Mouse (Mus musculus) heart, embryonic 16.5 days (tissue): Measurements from ENCODE around the gene Kmt2c. TPM values are rescaled to one million over a fixed set of nuclear protein-coding genes. Genes with fewer than 3 reads are reported as not detected.
"Not testable (repeated sequence)": the region's sequence is repeated elsewhere in the genome, so short reads cannot be mapped to it uniquely, and the experiment has no call there.

Experiments
- ATAC-seq: fragments of 200-750 bp; cut with Nextera tagmentation; replicated peaks from 2 replicates; pipeline ENCODE4 v1.8.0; 2017; ENCODE audit warnings: moderate number of reproducible peaks; ENCODE audit not compliant: insufficient read depth, low FRiP score; ENCODE audit errors: extremely low read depth
- H3K27ac ChIP-seq: fragments of 300-500 bp; sonication (generic); 2 replicates; pipeline ENCODE4 v1.5.1; 2014; ENCODE audit warnings: mild to moderate bottlenecking, low read length, control low read depth, moderate library complexity
- H3K27me3 ChIP-seq: fragments of 300-500 bp; sonication (generic); 2 replicates; pipeline ENCODE4 v1.6.1; 2014; ENCODE audit warnings: low read length, mixed read lengths; ENCODE audit not compliant: control insufficient read depth, insufficient read depth
- H3K36me3 ChIP-seq: fragments of 300-500 bp; sonication (generic); 2 replicates; pipeline ENCODE4 v1.6.1; 2014; ENCODE audit not compliant: control insufficient read depth, insufficient read depth
- H3K4me1 ChIP-seq: fragments of 300-500 bp; sonication (generic); 2 replicates; pipeline ENCODE4 v1.6.1; 2014; ENCODE audit warnings: low read length, mixed read lengths; ENCODE audit not compliant: control insufficient read depth, insufficient read depth
- H3K4me2 ChIP-seq: fragments of 300-500 bp; sonication (generic); 2 replicates; pipeline ENCODE4 v1.6.1; 2014; ENCODE audit warnings: low read depth, mild to moderate bottlenecking, control low read depth, low read length
- H3K4me3 ChIP-seq: fragments of 300-500 bp; sonication (generic); 2 replicates; pipeline ENCODE4 v1.5.1; 2014; ENCODE audit warnings: mild to moderate bottlenecking, control low read depth, low read length
- H3K9ac ChIP-seq: fragments of 300-500 bp; sonication (generic); 2 replicates; pipeline ENCODE4 v1.6.1; 2014; ENCODE audit warnings: low read length, control low read depth
- H3K9me3 ChIP-seq: fragments of 300-500 bp; sonication (generic); replicated peaks from 2 replicates; pipeline ENCODE4 v1.6.1; 2016; ENCODE audit warnings: low read length; ENCODE audit not compliant: control insufficient read depth
- WGBS: fragments of 180-500 bp; shearing (Covaris S2); extraction: QIAGEN DNeasy Blood & Tissue Kit; methylation state at CpG from one replicate; pipeline ENCODE4 v1.1.7; 2014; 5-methylcytosine and 5-hydroxymethylcytosine counted together
- polyA plus RNA-seq: library from polyadenylated mRNA; unstranded; fragments of >200 nt; fragmentation: Nextera tagmentation; extraction: Ambion mirVana; gene quantifications from 2 replicates; pipeline ENCODE4 v1.2.1, GENCODE M21; 2015

Kmt2c gene
- polyA plus RNA-seq, 1 experiment from 2014 or later, result 8.1 TPM

DNA sequence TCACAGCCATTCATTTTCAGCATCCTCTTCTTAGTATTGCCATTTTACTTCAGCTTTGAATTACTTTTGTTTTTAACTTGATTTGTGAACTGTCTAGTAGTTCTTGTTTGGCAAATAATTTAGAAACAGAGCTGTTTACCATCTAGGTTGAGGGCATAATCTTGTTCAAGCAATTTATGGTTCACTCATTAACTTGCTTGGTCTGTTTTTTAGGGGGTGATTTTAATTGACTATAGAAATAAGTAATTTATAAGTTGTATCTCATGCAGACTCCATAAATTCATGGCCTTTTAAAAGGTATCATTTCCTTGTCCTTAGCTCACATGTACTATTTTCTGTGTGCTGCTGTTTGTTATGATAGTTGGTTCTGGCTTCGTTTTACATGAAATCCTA lies 252.1 kb downstream of the Kmt2c start:
- Histone ChIP-seq H3K4me3 (no peak overlapping the region), H3K27ac (no peak overlapping the region), H3K4me1 (peaks cover 5% of the 10 kb centered on the region; the same call in 1 of the 2 replicates), H3K27me3 (no peaks in the 10 kb centered on the region), H3K9ac (no peak overlapping the region), H3K36me3 (peaks cover 12% of the 10 kb centered on the region), H3K4me2 (no peak overlapping the region), H3K9me3 (no peaks in the 10 kb centered on the region)
- no peak for ATAC-seq
- 68% methylated on average over 1 of the region's 1 CpGs for WGBS

DNA sequence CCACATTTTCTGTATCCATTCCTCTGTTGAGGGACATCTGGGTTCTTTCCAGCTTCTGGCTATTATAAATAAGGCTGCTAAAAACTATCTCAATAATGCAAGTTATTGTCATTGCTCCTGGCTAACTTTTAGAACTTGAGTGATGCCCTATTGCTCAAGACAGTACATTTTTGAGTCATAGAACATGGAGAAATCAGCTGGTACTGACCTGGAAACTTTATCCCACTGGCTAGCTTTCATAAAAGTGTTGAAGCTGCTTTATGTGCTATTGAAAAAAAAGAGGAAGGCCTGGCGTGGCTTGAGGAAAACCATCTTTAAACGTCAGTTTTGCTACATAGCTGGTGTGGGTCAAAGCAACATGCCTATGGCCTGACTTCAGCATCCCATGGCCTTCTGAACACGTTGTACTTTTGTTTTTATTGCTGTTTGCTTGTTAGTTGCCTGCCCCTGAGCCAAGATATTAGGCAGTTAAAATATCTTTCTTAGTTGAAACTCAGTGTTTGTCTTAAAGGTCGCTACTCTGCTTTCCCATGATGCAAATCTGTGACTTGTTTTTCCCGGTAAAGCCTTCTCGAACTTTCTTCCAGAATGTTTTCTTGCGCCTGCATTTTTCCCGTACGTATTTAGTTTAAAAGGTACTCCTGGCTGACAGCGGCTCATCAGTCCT lies 252.6 kb downstream of the Kmt2c start:
- no peaks in the 10 kb centered on the region for H3K9me3 ChIP-seq
- no peak overlapping the region for H3K4me2 ChIP-seq
- 85% methylated on average over 10 of the region's 10 CpGs for WGBS
- H3K4me3 ChIP-seq, result no peak overlapping the region
- no peak overlapping the region for H3K27ac ChIP-seq
- H3K36me3 ChIP-seq, result peaks cover 9% of the 10 kb centered on the region
- no peak for ATAC-seq
- peaks cover 5% of the 10 kb centered on the region; the same call in 1 of the 2 replicates for H3K4me1 ChIP-seq
- no peaks in the 10 kb centered on the region for H3K27me3 ChIP-seq
- H3K9ac ChIP-seq, result no peak overlapping the region

DNA sequence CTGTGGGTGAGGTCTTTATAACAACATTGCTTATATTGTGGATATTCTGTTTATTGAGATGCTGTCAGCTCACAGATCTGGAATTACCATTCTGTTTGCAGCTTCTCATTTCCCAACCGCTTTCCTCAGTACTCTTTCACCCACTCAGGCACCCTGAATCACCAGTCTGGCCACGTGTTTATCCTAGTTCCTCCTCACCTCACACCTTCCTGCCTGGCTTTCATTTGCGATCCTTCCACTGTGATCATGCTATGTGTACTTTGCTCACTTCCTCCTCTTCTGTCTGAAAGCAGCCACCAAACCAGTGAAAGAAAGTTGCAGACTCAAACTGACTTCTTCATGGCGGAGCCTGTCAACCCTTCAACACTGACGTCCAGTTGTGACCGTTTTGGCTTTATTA lies 255.5 kb downstream of the Kmt2c start:
- Histone ChIP-seq H3K4me1 (peaks cover 5% of the 10 kb centered on the region; the same call in 1 of the 2 replicates), H3K9me3 (no peaks in the 10 kb centered on the region), H3K4me3 (no peak overlapping the region), H3K4me2 (no peak overlapping the region), H3K36me3 (peaks cover 7% of the 10 kb centered on the region; the same call in 1 of the 2 replicates), H3K27me3 (no peaks in the 10 kb centered on the region), H3K27ac (no peak overlapping the region), H3K9ac (no peak overlapping the region)
- WGBS, result 85% methylated on average over 6 of the region's 6 CpGs
- no peak for ATAC-seq

DNA sequence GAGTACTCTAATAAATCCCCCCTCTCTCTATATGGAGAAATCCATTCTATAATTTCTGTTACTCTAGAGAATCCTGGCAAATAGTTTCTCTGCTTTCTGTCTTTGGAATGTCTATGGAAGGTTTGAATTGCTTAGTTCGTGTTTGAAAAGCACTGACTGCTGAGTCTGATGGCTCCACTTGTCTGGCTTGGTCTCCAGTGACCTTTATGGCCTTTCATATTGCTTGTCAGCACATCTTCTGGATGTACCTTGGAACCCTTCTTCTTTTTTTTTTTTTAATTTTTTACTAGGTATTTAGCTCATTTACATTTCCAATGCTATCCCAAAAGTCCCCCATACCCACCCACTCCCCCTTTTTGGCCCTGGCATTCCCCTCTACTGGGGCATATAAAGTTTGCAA lies 274.2 kb downstream of the Kmt2c start:
- H3K36me3 ChIP-seq, H3K27me3 ChIP-seq, H3K9ac ChIP-seq, H3K4me2 ChIP-seq, H3K4me1 ChIP-seq, ATAC-seq, H3K4me3 ChIP-seq, H3K27ac ChIP-seq, H3K9me3 ChIP-seq: not testable (repeated sequence)
- 87% methylated on average over 1 of the region's 1 CpGs for WGBS

DNA sequence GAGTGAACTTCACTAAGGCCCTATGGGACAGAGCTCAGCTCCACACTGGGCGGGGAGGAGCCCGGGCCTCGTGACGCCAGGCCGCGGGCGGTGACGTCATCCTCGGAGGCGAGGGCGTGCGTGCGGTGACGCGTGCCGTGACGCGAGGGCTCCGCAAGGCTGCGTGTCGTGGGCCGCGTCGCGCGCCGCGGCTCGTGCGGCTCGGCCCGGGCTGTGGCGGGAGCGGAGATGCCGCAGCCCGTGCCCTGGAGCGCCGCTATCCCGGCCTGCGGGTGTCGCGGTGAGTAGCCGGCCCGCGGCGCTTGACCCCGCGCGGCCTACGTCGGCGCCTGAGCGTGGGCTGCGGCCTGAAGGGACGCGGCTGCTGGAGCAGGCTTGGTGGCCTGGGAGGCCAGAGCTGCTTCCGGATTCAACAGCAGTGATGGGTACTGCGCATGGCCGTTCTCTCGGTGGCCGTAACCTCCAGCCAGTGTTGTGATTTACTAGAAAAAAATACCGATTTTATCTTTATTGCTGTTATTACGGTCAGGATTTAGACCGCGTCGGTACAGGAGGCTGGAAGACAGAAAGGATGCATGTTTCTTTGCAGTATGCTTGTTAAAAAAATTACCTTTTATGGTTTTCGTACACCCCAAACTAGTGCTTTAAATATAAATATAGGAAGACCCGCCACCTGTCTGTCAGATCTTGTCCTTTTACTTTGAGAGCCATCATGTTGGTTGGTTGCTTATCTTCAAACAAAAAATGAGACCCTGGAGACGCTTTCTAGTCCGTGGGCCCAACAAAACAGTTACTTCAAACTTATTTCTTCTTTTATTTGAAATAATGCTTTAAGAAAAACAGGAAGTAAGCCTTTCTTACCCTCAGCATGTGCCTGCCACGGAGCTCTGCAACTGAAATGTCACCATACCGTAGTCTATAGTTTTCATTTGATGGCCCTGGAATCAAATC lies 275.6 kb downstream of the Kmt2c start, which contains the start of gene E130116L18Rik:
Gene E130116L18Rik, minus strand, starts transcription at position 402 of the 951 bp plus-strand sequence.
- Histone ChIP-seq H3K36me3 (peaks cover 3% of the 10 kb centered on the region; the same call in 1 of the 2 replicates), H3K4me2 (peak within 1 kb of the TSS; percentile 82), H3K4me1 (peaks cover 8% of the 10 kb centered on the region), H3K27me3 (no peaks in the 10 kb centered on the region), H3K9ac (peak within 1 kb of the TSS; percentile 94), H3K9me3 (no peaks in the 10 kb centered on the region), H3K27ac (peak within 1 kb of the TSS; percentile 87), H3K4me3 (peak within 1 kb of the TSS; percentile 85)
- ATAC-seq, result peak; percentile 96
- 2% methylated on average over 71 of the region's 72 CpGs for WGBS

Other genes starting within 250 kb of the Kmt2c start
- 0.16 TPM in 1 of 2 replicates, not detected in the other for gene Cct8l1, start 17.3 kb upstream of the Kmt2c start, polyA plus RNA-seq
- gene Xrcc2, start 207.0 kb upstream of the Kmt2c start, polyA plus RNA-seq, result 7.4 and 8.0 TPM in 2 replicates